Mouse (Mus musculus): ENCODE results near the gene Git2. TPM values are rescaled to one million over a fixed set of nuclear protein-coding genes. Genes with fewer than 3 reads are reported as not detected.

The Git2 gene
- polyA plus RNA-seq, 1 experiment, result not detected

- WGBS, result 2% methylated on average over 49 of the region's 52 CpGs
- Histone ChIP-seq H3K27ac (ENCODE audit: insufficient read depth, low read depth, low read length) (peak overlapping the region; percentile 78), H3K4me1 (ENCODE audit: control insufficient read depth, insufficient read depth, low read length) (peaks cover 14% of the 10 kb centered on the region), H3K4me3 (ENCODE audit: insufficient read depth, low read depth, low read length) (peak overlapping the region; percentile 90)
- TF ChIP-seq CTCF (IDR thresholded peaks at IDR 0.05; ENCODE audit: insufficient read depth, low read depth, low read length) (no peak), POLR2A (IDR thresholded peaks at IDR 0.05; ENCODE audit: insufficient read depth, low read depth, low read length) (peak; percentile 50; the same call in 1 of the 2 replicates)
Measured at GRCm38 (mm10) chr5:114773211-114773710, 2.1 kb downstream of the Git2 start.

- Histone ChIP-seq H3K4me3 (ENCODE audit: insufficient read depth, low read depth, low read length) (peak overlapping the region; percentile 90), H3K4me1 (ENCODE audit: control insufficient read depth, insufficient read depth, low read length) (peaks cover 12% of the 10 kb centered on the region), H3K27ac (ENCODE audit: insufficient read depth, low read depth, low read length) (peak overlapping the region; percentile 16; the same call in 1 of the 2 replicates)
- under 1% methylated on average over 36 of the region's 57 CpGs for WGBS
- TF ChIP-seq CTCF (IDR thresholded peaks at IDR 0.05; ENCODE audit: insufficient read depth, low read depth, low read length), result no peak
- no peak for TF ChIP-seq POLR2A (IDR thresholded peaks at IDR 0.05; ENCODE audit: insufficient read depth, low read depth, low read length)
Measured at GRCm38 (mm10) chr5:114772456-114773203, 2.7 kb downstream of the Git2 start.

- TF ChIP-seq POLR2A (IDR thresholded peaks at IDR 0.05; ENCODE audit: insufficient read depth, low read depth, low read length) (no peak), CTCF (IDR thresholded peaks at IDR 0.05; ENCODE audit: insufficient read depth, low read depth, low read length) (no peak)
- Histone ChIP-seq H3K4me3 (ENCODE audit: insufficient read depth, low read depth, low read length) (0 out of 2 replicates have a peak overlapping the region, but pooled peaks have one; percentile 9), H3K4me1 (ENCODE audit: control insufficient read depth, insufficient read depth, low read length) (peaks cover 11% of the 10 kb centered on the region), H3K27ac (ENCODE audit: insufficient read depth, low read depth, low read length) (no peak overlapping the region; the same call in 1 of the 2 replicates)
- WGBS, result 30% methylated on average over 8 of the region's 8 CpGs
Measured at GRCm38 (mm10) chr5:114771796-114772195, 3.5 kb downstream of the Git2 start.

GRCm38 (mm10) chr5:114769786-114770185 lies 5.5 kb downstream of the Git2 start:
- 87% methylated on average over 8 of the region's 8 CpGs for WGBS
- Histone ChIP-seq H3K4me1 (ENCODE audit: control insufficient read depth, insufficient read depth, low read length) (peaks cover 18% of the 10 kb centered on the region; the same call in 1 of the 2 replicates), H3K27ac (ENCODE audit: insufficient read depth, low read depth, low read length) (no peak overlapping the region), H3K4me3 (ENCODE audit: insufficient read depth, low read depth, low read length) (no peak overlapping the region)
- TF ChIP-seq CTCF (IDR thresholded peaks at IDR 0.05; ENCODE audit: insufficient read depth, low read depth, low read length) (no peak), POLR2A (IDR thresholded peaks at IDR 0.05; ENCODE audit: insufficient read depth, low read depth, low read length) (no peak)

GRCm38 (mm10) chr5:114767185-114767584 lies 8.1 kb downstream of the Git2 start:
- 83% methylated on average over 7 of the region's 7 CpGs for WGBS
- no peak overlapping the region for H3K4me3 ChIP-seq (ENCODE audit: insufficient read depth, low read depth, low read length)
- H3K27ac ChIP-seq (ENCODE audit: insufficient read depth, low read depth, low read length), result no peak overlapping the region

GRCm38 (mm10) chr5:114766686-114767085 lies 8.6 kb downstream of the Git2 start:
- no peak overlapping the region for H3K27ac ChIP-seq (ENCODE audit: insufficient read depth, low read depth, low read length)
- H3K4me3 ChIP-seq (ENCODE audit: insufficient read depth, low read depth, low read length), result no peak overlapping the region
- WGBS, result 90% methylated on average over 8 of the region's 8 CpGs
- TF ChIP-seq CTCF (IDR thresholded peaks at IDR 0.05; ENCODE audit: insufficient read depth, low read depth, low read length), result no peak
- H3K4me1 ChIP-seq (ENCODE audit: control insufficient read depth, insufficient read depth, low read length), result peaks cover 15% of the 10 kb centered on the region; the same call in 1 of the 2 replicates

More at GRCm38 (mm10) chr5:114767185-114767584, 8.1 kb downstream of the Git2 start:
- H3K4me1 ChIP-seq (ENCODE audit: control insufficient read depth, insufficient read depth, low read length), result peaks cover 18% of the 10 kb centered on the region; the same call in 1 of the 2 replicates
- TF ChIP-seq POLR2A (IDR thresholded peaks at IDR 0.05; ENCODE audit: insufficient read depth, low read depth, low read length) (no peak), CTCF (IDR thresholded peaks at IDR 0.05; ENCODE audit: insufficient read depth, low read depth, low read length) (no peak)

GRCm38 (mm10) chr5:114764812-114765735 lies 10.2 kb downstream of the Git2 start:
- no peak overlapping the region for H3K27ac ChIP-seq (ENCODE audit: insufficient read depth, low read depth, low read length)
- TF ChIP-seq CTCF (IDR thresholded peaks at IDR 0.05; ENCODE audit: insufficient read depth, low read depth, low read length) (no peak), POLR2A (IDR thresholded peaks at IDR 0.05; ENCODE audit: insufficient read depth, low read depth, low read length) (no peak)
- 70% methylated on average over 18 of the region's 18 CpGs for WGBS
- H3K4me1 ChIP-seq (ENCODE audit: control insufficient read depth, insufficient read depth, low read length), result peaks cover 15% of the 10 kb centered on the region; the same call in 1 of the 2 replicates
- H3K4me3 ChIP-seq (ENCODE audit: insufficient read depth, low read depth, low read length), result no peak overlapping the region

GRCm38 (mm10) chr5:114761980-114762379 lies 13.3 kb downstream of the Git2 start:
- peaks cover 8% of the 10 kb centered on the region; the same call in 1 of the 2 replicates for H3K4me1 ChIP-seq (ENCODE audit: control insufficient read depth, insufficient read depth, low read length)
- 77% methylated on average over 8 of the region's 8 CpGs for WGBS
- TF ChIP-seq POLR2A (IDR thresholded peaks at IDR 0.05; ENCODE audit: insufficient read depth, low read depth, low read length), result no peak
- TF ChIP-seq CTCF (IDR thresholded peaks at IDR 0.05; ENCODE audit: insufficient read depth, low read depth, low read length), result no peak

More at GRCm38 (mm10) chr5:114761980-114762379, 13.3 kb downstream of the Git2 start:
- Histone ChIP-seq H3K4me3 (ENCODE audit: insufficient read depth, low read depth, low read length) (no peak overlapping the region), H3K27ac (ENCODE audit: insufficient read depth, low read depth, low read length) (no peak overlapping the region)

Measured in olfactory bulb, adult 2 months (tissue).